Mouse (Mus musculus): ENCODE results near the gene Scp2. TPM values are rescaled to one million over a fixed set of nuclear protein-coding genes. Genes with fewer than 3 reads are reported as not detected.

The Scp2 gene
- total RNA-seq, 1 experiment: 65.9 TPM

- Histone ChIP-seq H3K4me3 (ENCODE audit: insufficient read depth in 1 of 2, low read depth in 1 of 2, low read length in 2 of 2, poor library complexity in 1 of 2, severe bottlenecking in 1 of 2) (peak overlapping the region; percentile 74 to 78), H3K9me3 (ENCODE audit: control insufficient read depth, insufficient read depth, low read depth, low read length) (no peaks in the 10 kb centered on the region), H3K36me3 (ENCODE audit: control insufficient read depth, insufficient read depth, low read length, poor library complexity, severe bottlenecking) (no peaks in the 10 kb centered on the region), H3K27ac (ENCODE audit: insufficient read depth, low read depth, low read length, poor library complexity, severe bottlenecking) (no peak overlapping the region), H3K4me1 (ENCODE audit: control insufficient read depth in 2 of 2, insufficient read depth in 2 of 2, low read length in 2 of 2, poor library complexity in 1 of 2) (peaks cover 0 to 11% of the 10 kb centered on the region in 2 experiments; a peak in 1 of 4 replicates), H3K9ac (ENCODE audit: insufficient read depth, low read depth, low read length, poor library complexity, severe bottlenecking) (0 out of 2 replicates have a peak overlapping the region, but pooled peaks have one; percentile 28)
- DNase-seq (ENCODE audit: low read depth, low spot score): no peak
- in situ Hi-C loops (cut with MboI; ENCODE audit: low sequenced_read_pairs in 2 of 2, unreplicated experiment in 2 of 2): no loop called here
- TF ChIP-seq ZC3H11A (IDR thresholded peaks at IDR 0.05; ENCODE audit: borderline replicate concordance, low read depth, low read length): no peak
- no peak for TF ChIP-seq CHD2 (IDR thresholded peaks at IDR 0.05; ENCODE audit: low read depth, low read length)
- TF ChIP-seq HCFC1 (IDR thresholded peaks at IDR 0.05; ENCODE audit: borderline replicate concordance, insufficient read depth, low read length): no peak
- TF ChIP-seq ZNF384 (IDR thresholded peaks at IDR 0.05; ENCODE audit: low read depth, low read length): no peak
- no peak for TF ChIP-seq MAFK (IDR thresholded peaks at IDR 0.05; ENCODE audit: insufficient read depth, low read depth, low read length)
Observed at GRCm38 (mm10) chr4:108030888-108031501, 113.8 kb downstream of the Scp2 start.

- in situ Hi-C loops (cut with MboI; ENCODE audit: low sequenced_read_pairs in 2 of 2, unreplicated experiment in 2 of 2): no loop called here
- TF ChIP-seq CHD2 (IDR thresholded peaks at IDR 0.05; ENCODE audit: low read depth, low read length) (no peak), ZNF384 (IDR thresholded peaks at IDR 0.05; ENCODE audit: low read depth, low read length) (no peak), MAFK (IDR thresholded peaks at IDR 0.05; ENCODE audit: insufficient read depth, low read depth, low read length) (no peak), HCFC1 (IDR thresholded peaks at IDR 0.05; ENCODE audit: borderline replicate concordance, insufficient read depth, low read length) (no peak)
- Histone ChIP-seq H3K9me3 (ENCODE audit: control insufficient read depth, insufficient read depth, low read depth, low read length) (no peaks in the 10 kb centered on the region), H3K9ac (ENCODE audit: insufficient read depth, low read depth, low read length, poor library complexity, severe bottlenecking) (no peak overlapping the region), H3K27ac (ENCODE audit: insufficient read depth, low read depth, low read length, poor library complexity, severe bottlenecking) (no peak overlapping the region), H3K4me3 (ENCODE audit: insufficient read depth in 1 of 2, low read depth in 1 of 2, low read length in 2 of 2, poor library complexity in 1 of 2, severe bottlenecking in 1 of 2) (no peak overlapping the region), H3K4me1 (ENCODE audit: control insufficient read depth in 2 of 2, insufficient read depth in 2 of 2, low read length in 2 of 2, poor library complexity in 1 of 2) (peaks cover 0 to 12% of the 10 kb centered on the region in 2 experiments; a peak in 1 of 4 replicates), H3K36me3 (ENCODE audit: control insufficient read depth, insufficient read depth, low read length, poor library complexity, severe bottlenecking) (no peaks in the 10 kb centered on the region)
- DNase-seq (ENCODE audit: low read depth, low spot score): no peak
Observed at GRCm38 (mm10) chr4:108026193-108026592, 118.6 kb downstream of the Scp2 start.

- Histone ChIP-seq H3K27ac (ENCODE audit: insufficient read depth, low read depth, low read length, poor library complexity, severe bottlenecking) (no peak overlapping the region), H3K4me3 (ENCODE audit: insufficient read depth in 1 of 2, low read depth in 1 of 2, low read length in 2 of 2, poor library complexity in 1 of 2, severe bottlenecking in 1 of 2) (no peak overlapping the region), H3K9me3 (ENCODE audit: control insufficient read depth, insufficient read depth, low read depth, low read length) (no peaks in the 10 kb centered on the region), H3K36me3 (ENCODE audit: control insufficient read depth, insufficient read depth, low read length, poor library complexity, severe bottlenecking) (no peaks in the 10 kb centered on the region), H3K4me1 (ENCODE audit: control insufficient read depth in 2 of 2, insufficient read depth in 2 of 2, low read length in 2 of 2, poor library complexity in 1 of 2) (peaks cover 0 to 7% of the 10 kb centered on the region in 2 experiments; a peak in 1 of 4 replicates), H3K9ac (ENCODE audit: insufficient read depth, low read depth, low read length, poor library complexity, severe bottlenecking) (no peak overlapping the region)
- TF ChIP-seq ZC3H11A (IDR thresholded peaks at IDR 0.05; ENCODE audit: borderline replicate concordance, low read depth, low read length) (no peak), CHD2 (IDR thresholded peaks at IDR 0.05; ENCODE audit: low read depth, low read length) (no peak), MAFK (IDR thresholded peaks at IDR 0.05; ENCODE audit: insufficient read depth, low read depth, low read length) (no peak), ZNF384 (IDR thresholded peaks at IDR 0.05; ENCODE audit: low read depth, low read length) (no peak), HCFC1 (IDR thresholded peaks at IDR 0.05; ENCODE audit: borderline replicate concordance, insufficient read depth, low read length) (no peak)
- DNase-seq (ENCODE audit: low read depth, low spot score): peak; percentile 44
- in situ Hi-C loops (cut with MboI; ENCODE audit: low sequenced_read_pairs in 2 of 2, unreplicated experiment in 2 of 2): no loop called here
Observed at GRCm38 (mm10) chr4:108025269-108025668, 119.5 kb downstream of the Scp2 start.

GRCm38 (mm10) chr4:108024641-108025040, 120.2 kb downstream of the Scp2 start:
- H3K4me1 ChIP-seq (ENCODE audit: control insufficient read depth in 2 of 2, insufficient read depth in 2 of 2, low read length in 2 of 2, poor library complexity in 1 of 2): peaks cover 0 to 7% of the 10 kb centered on the region in 2 experiments; a peak in 1 of 4 replicates
- DNase-seq (ENCODE audit: low read depth, low spot score): no peak
- in situ Hi-C loops (cut with MboI; ENCODE audit: low sequenced_read_pairs in 2 of 2, unreplicated experiment in 2 of 2): no loop called here
- no peak overlapping the region for H3K9ac ChIP-seq (ENCODE audit: insufficient read depth, low read depth, low read length, poor library complexity, severe bottlenecking)
- no peaks in the 10 kb centered on the region for H3K36me3 ChIP-seq (ENCODE audit: control insufficient read depth, insufficient read depth, low read length, poor library complexity, severe bottlenecking)
- no peak overlapping the region for H3K4me3 ChIP-seq (ENCODE audit: insufficient read depth in 1 of 2, low read depth in 1 of 2, low read length in 2 of 2, poor library complexity in 1 of 2, severe bottlenecking in 1 of 2)
- H3K9me3 ChIP-seq (ENCODE audit: control insufficient read depth, insufficient read depth, low read depth, low read length): no peaks in the 10 kb centered on the region
- TF ChIP-seq MAFK (IDR thresholded peaks at IDR 0.05; ENCODE audit: insufficient read depth, low read depth, low read length) (no peak), CHD2 (IDR thresholded peaks at IDR 0.05; ENCODE audit: low read depth, low read length) (no peak), ZNF384 (IDR thresholded peaks at IDR 0.05; ENCODE audit: low read depth, low read length) (no peak), ZC3H11A (IDR thresholded peaks at IDR 0.05; ENCODE audit: borderline replicate concordance, low read depth, low read length) (no peak), HCFC1 (IDR thresholded peaks at IDR 0.05; ENCODE audit: borderline replicate concordance, insufficient read depth, low read length) (no peak)
- H3K27ac ChIP-seq (ENCODE audit: insufficient read depth, low read depth, low read length, poor library complexity, severe bottlenecking): no peak overlapping the region

Data from ES-E14 (cell line).